Mouse (Mus musculus): ENCODE results near the gene Olfr532. TPM values are rescaled to one million over a fixed set of nuclear protein-coding genes. Genes with fewer than 3 reads are reported as not detected.
A peak's percentile ranks its signal among the peaks of the same experiment; 100 is the strongest.
"Not testable (repeated sequence)": the region's sequence is repeated elsewhere in the genome, so short reads cannot be mapped to it uniquely, and the experiment has no call there.

Olfr532 gene
- total RNA-seq (2015) (not detected in 2 replicates), total RNA-seq (2017) (not detected in 2 replicates)

- no peak for ATAC-seq (replicated peaks; ENCODE audit: poor library complexity)
Observed at GRCm38 (mm10) chr7:140421539-140421938, at the start of gene Olfr532. TSS of gene Olfr532 (minus strand) at chr7:140421639.

- ATAC-seq (replicated peaks; ENCODE audit: poor library complexity), result not testable (repeated sequence)
Observed at GRCm38 (mm10) chr7:140463070-140463469, 41.6 kb upstream of the Olfr532 start, which contains the start of gene Olfr533. TSS of gene Olfr533 (plus strand) at chr7:140463370.

- ATAC-seq (replicated peaks; ENCODE audit: poor library complexity), result no peak
Observed at GRCm38 (mm10) chr7:140443141-140443540, 21.7 kb upstream of the Olfr532 start.

GRCm38 (mm10) chr7:140402818-140403217 is 18.6 kb downstream of the Olfr532 start, which contains the start of gene Olfr531:
TSS of gene Olfr531 (minus strand) at chr7:140402918.
- ATAC-seq (replicated peaks; ENCODE audit: poor library complexity), result no peak

- no peak for ATAC-seq (replicated peaks; ENCODE audit: poor library complexity)
Observed at GRCm38 (mm10) chr7:140376911-140377310, 44.5 kb downstream of the Olfr532 start.

GRCm38 (mm10) chr7:140376231-140376630 is 45.2 kb downstream of the Olfr532 start, which contains the start of gene Olfr530:
TSS of gene Olfr530 (minus strand) at chr7:140376331.
- ATAC-seq (replicated peaks; ENCODE audit: poor library complexity), result no peak

GRCm38 (mm10) chr7:140374300-140374699 is 47.1 kb downstream of the Olfr532 start:
- 0 out of 2 replicates have a peak, but pooled peaks have one; percentile 37 for ATAC-seq (replicated peaks; ENCODE audit: poor library complexity)

Other genes starting within 250 kb of the Olfr532 start
- gene Olfr523, start 248.4 kb downstream of the Olfr532 start, total RNA-seq (2015), result not detected in 2 replicates
- not detected in 2 replicates for gene Olfr523, start 248.4 kb downstream of the Olfr532 start, total RNA-seq (2017)
- not detected in 2 replicates for gene Olfr524, start 215.7 kb downstream of the Olfr532 start, total RNA-seq (2015)
- not detected in 2 replicates for gene Olfr524, start 215.7 kb downstream of the Olfr532 start, total RNA-seq (2017)
- not detected in 2 replicates for gene Cd163l1, start 203.4 kb downstream of the Olfr532 start, total RNA-seq (2015)
- 0.21 TPM in 1 of 2 replicates, not detected in the other for gene Cd163l1, start 203.4 kb downstream of the Olfr532 start, total RNA-seq (2017)
- not detected in 2 replicates for gene 5830411N06Rik, start 174.4 kb downstream of the Olfr532 start, total RNA-seq (2015)
- not detected in 2 replicates for gene 5830411N06Rik, start 174.4 kb downstream of the Olfr532 start, total RNA-seq (2017)
- not detected in 2 replicates for gene Olfr525, start 100.8 kb downstream of the Olfr532 start, total RNA-seq (2015)
- not detected in 2 replicates for gene Olfr525, start 100.8 kb downstream of the Olfr532 start, total RNA-seq (2017)
- gene Olfr527, start 87.6 kb downstream of the Olfr532 start, total RNA-seq (2015), result not detected in 2 replicates
- not detected in 2 replicates for gene Olfr527, start 87.6 kb downstream of the Olfr532 start, total RNA-seq (2017)
- 0.07 TPM in 1 of 2 replicates, not detected in the other for gene Olfr60, start 60.0 kb downstream of the Olfr532 start, total RNA-seq (2015)
- not detected in 2 replicates for gene Olfr60, start 60.0 kb downstream of the Olfr532 start, total RNA-seq (2017)
- not detected in 2 replicates for gene Olfr530, start 45.3 kb downstream of the Olfr532 start, total RNA-seq (2015)
- gene Olfr530, start 45.3 kb downstream of the Olfr532 start, total RNA-seq (2017), result not detected in 2 replicates
- gene Olfr531, start 18.7 kb downstream of the Olfr532 start, total RNA-seq (2015), result not detected in 2 replicates
- gene Olfr531, start 18.7 kb downstream of the Olfr532 start, total RNA-seq (2017), result not detected in 2 replicates
- gene Olfr533, start 41.7 kb upstream of the Olfr532 start, total RNA-seq (2015), result not detected in 2 replicates
- not detected in 2 replicates for gene Olfr533, start 41.7 kb upstream of the Olfr532 start, total RNA-seq (2017)
- gene Olfr535, start 62.6 kb upstream of the Olfr532 start, total RNA-seq (2015), result not detected in 2 replicates
- not detected in 2 replicates for gene Olfr535, start 62.6 kb upstream of the Olfr532 start, total RNA-seq (2017)
- gene Olfr536, start 85.8 kb upstream of the Olfr532 start, total RNA-seq (2015), result not detected in 2 replicates
- not detected in 2 replicates for gene Olfr536, start 85.8 kb upstream of the Olfr532 start, total RNA-seq (2017)
- gene Olfr538, start 146.2 kb upstream of the Olfr532 start, total RNA-seq (2015), result not detected in 2 replicates
- gene Olfr538, start 146.2 kb upstream of the Olfr532 start, total RNA-seq (2017), result not detected in 2 replicates
- gene Olfr46, start 179.6 kb upstream of the Olfr532 start, total RNA-seq (2015), result not detected in 2 replicates
- gene Olfr46, start 179.6 kb upstream of the Olfr532 start, total RNA-seq (2017), result not detected in 2 replicates
- not detected in 2 replicates for gene Olfr61, start 207.3 kb upstream of the Olfr532 start, total RNA-seq (2015)
- gene Olfr61, start 207.3 kb upstream of the Olfr532 start, total RNA-seq (2017), result not detected in 2 replicates
- not detected in 2 replicates for gene Olfr53, start 224.8 kb upstream of the Olfr532 start, total RNA-seq (2015)
- not detected in 2 replicates for gene Olfr53, start 224.8 kb upstream of the Olfr532 start, total RNA-seq (2017)
- gene Olfr539, start 238.3 kb upstream of the Olfr532 start, total RNA-seq (2015), result not detected in 2 replicates
- not detected in 2 replicates for gene Olfr539, start 238.3 kb upstream of the Olfr532 start, total RNA-seq (2017)